23 mouse cellular contexts compared by ENCODE assay signal in the genomic region with DNA sequence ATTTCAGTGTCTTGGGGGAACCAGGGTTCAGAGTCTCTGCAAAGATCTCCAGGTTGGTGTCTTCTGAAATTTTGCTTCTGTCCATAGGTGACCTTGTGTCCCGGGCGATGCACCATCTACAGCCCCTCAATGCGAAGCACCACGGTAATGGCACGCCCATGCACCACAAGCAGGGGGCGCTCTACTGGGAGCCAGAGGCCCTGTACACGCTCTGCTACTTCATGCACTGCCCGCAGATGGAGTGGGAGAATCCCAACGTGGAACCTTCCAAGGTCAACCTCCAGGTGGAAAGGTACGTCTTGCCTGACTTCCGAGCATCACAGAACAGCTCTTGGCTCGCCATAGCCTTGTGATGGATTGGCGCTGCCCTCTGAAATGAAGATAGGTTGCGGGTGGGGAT.
DNase-seq lines count a peak whose midpoint lies in the region; ATAC-seq and TF ChIP-seq lines count a peak whose summit lies in the region.
"Had no signal": no experiment of that assay in that cellular context is flagged by ENCODE, and none has a peak within 500 bp of the region (broad histone marks: within the 10 kb centered on the region; RNA-seq: fewer than 3 reads in every experiment).

No protein-coding gene starts in this region.

- H3K4me3 ChIP-seq in megakaryocyte, embryonic 14.5 days (replicated peaks): peak overlapping the region; percentile 50
- H3K4me3 ChIP-seq in ES-Bruce4 (ENCODE audit: low read depth, low read length): no peak overlapping the region
- no peak overlapping the region for H3K4me3 ChIP-seq in neural tube, embryonic 15.5 days (replicated peaks)
- H3K4me3 ChIP-seq: heart, embryonic 12.5 days; heart, embryonic 15.5 days; hindbrain, embryonic 10.5 days; hindbrain, embryonic 13.5 days had no signal

- DNase-seq in thymus, postnatal 14 days: peak; percentile 5
- no peak for DNase-seq in thymus, postnatal 10 days (ENCODE audit: low spot score in 2 of 2)
- peak; percentile 63 for DNase-seq in R1 (ENCODE audit: low read depth, low spot score)
- DNase-seq in cerebellum, postnatal 36 days: no peak
- DNase-seq: adrenal gland, postnatal 10 days; adrenal gland, postnatal 36 days; cerebellum, adult 18-20 months; cerebellum, adult 9-10 months; gastrocnemius, postnatal 25 days; heart, adult 18-20 months; heart, postnatal 10 days; heart, postnatal 36 days had no signal

- H3K9me3 ChIP-seq in megakaryocyte, embryonic 14.5 days: peaks cover 28% of the 10 kb centered on the region
- no peaks in the 10 kb centered on the region for H3K9me3 ChIP-seq in ES-Bruce4 (replicated peaks; ENCODE audit: control insufficient read depth, insufficient read depth, low read length, poor library complexity, severe bottlenecking)
- H3K9me3 ChIP-seq in neural tube, embryonic 15.5 days (replicated peaks): no peaks in the 10 kb centered on the region
- H3K9me3 ChIP-seq: heart, embryonic 15.5 days; hindbrain, embryonic 10.5 days; hindbrain, embryonic 13.5 days had no signal

- no peak for TF ChIP-seq EP300 in ES-Bruce4 (IDR thresholded peaks at IDR 0.05; ENCODE audit: insufficient read depth, low read depth, low read length)

- no peak overlapping the region for H3K4me2 ChIP-seq in neural tube, embryonic 15.5 days
- H3K4me2 ChIP-seq: heart, embryonic 12.5 days; heart, embryonic 15.5 days; hindbrain, embryonic 13.5 days had no signal

- H3K27ac ChIP-seq in ES-Bruce4 (ENCODE audit: insufficient read depth, low read length): no peak overlapping the region
- H3K27ac ChIP-seq in neural tube, embryonic 15.5 days (replicated peaks): no peak overlapping the region
- H3K27ac ChIP-seq: heart, embryonic 15.5 days; hindbrain, embryonic 10.5 days; hindbrain, embryonic 13.5 days had no signal

- H3K9ac ChIP-seq in ES-Bruce4 (ENCODE audit: low read depth, poor library complexity, severe bottlenecking): no peak overlapping the region
- no peak overlapping the region for H3K9ac ChIP-seq in neural tube, embryonic 15.5 days (replicated peaks)
- H3K9ac ChIP-seq: heart, embryonic 12.5 days; heart, embryonic 15.5 days; hindbrain, embryonic 13.5 days had no signal

- no peaks in the 10 kb centered on the region for H3K4me1 ChIP-seq in megakaryocyte, embryonic 14.5 days
- H3K4me1 ChIP-seq in ES-Bruce4 (ENCODE audit: control insufficient read depth, insufficient read depth, low read length): no peaks in the 10 kb centered on the region
- H3K4me1 ChIP-seq in neural tube, embryonic 15.5 days: no peaks in the 10 kb centered on the region
- H3K4me1 ChIP-seq: heart, embryonic 12.5 days; heart, embryonic 15.5 days; hindbrain, embryonic 13.5 days had no signal

- no peak for ATAC-seq in megakaryocyte, adult 5-6 weeks (ENCODE audit: poor library complexity, severe bottlenecking)
- ATAC-seq in neural tube, embryonic 15.5 days (ENCODE audit: low FRiP score): no peak
- ATAC-seq: CD4-positive, CD25-positive, alpha-beta regulatory T cell, adult 4 months; forebrain, embryonic 14.5 days; hindbrain, embryonic 16.5 days had no signal

- H3K36me3 ChIP-seq in megakaryocyte, embryonic 14.5 days (replicated peaks; ENCODE audit: low read length): no peaks in the 10 kb centered on the region
- H3K36me3 ChIP-seq in ES-Bruce4 (ENCODE audit: control insufficient read depth, insufficient read depth, low read length, poor library complexity, severe bottlenecking): no peaks in the 10 kb centered on the region
- H3K36me3 ChIP-seq in neural tube, embryonic 15.5 days: no peaks in the 10 kb centered on the region
- H3K36me3 ChIP-seq: heart, embryonic 12.5 days; heart, embryonic 15.5 days; hindbrain, embryonic 10.5 days had no signal

- TF ChIP-seq CTCF in ES-Bruce4 (IDR thresholded peaks at IDR 0.05; ENCODE audit: low read depth, low read length): peak; percentile 41

- 89% methylated on average over 14 of the region's 14 CpGs for WGBS in neural tube, embryonic 15.5 days

- no peaks in the 10 kb centered on the region for H3K27me3 ChIP-seq in megakaryocyte, embryonic 14.5 days (replicated peaks)
- H3K27me3 ChIP-seq in ES-Bruce4 (ENCODE audit: control insufficient read depth, insufficient read depth, low read length, poor library complexity, severe bottlenecking): no peaks in the 10 kb centered on the region
- H3K27me3 ChIP-seq in neural tube, embryonic 15.5 days (replicated peaks): no peaks in the 10 kb centered on the region
- H3K27me3 ChIP-seq: heart, embryonic 12.5 days; heart, embryonic 15.5 days; hindbrain, embryonic 13.5 days had no signal

- TF ChIP-seq POLR2A in ES-Bruce4 (IDR thresholded peaks at IDR 0.05; ENCODE audit: insufficient read depth, low read length): no peak

Comparison
In these comparisons a context has a peak if more than half of its experiments do, and no peak if none do; other contexts are left out.
1. DNase-seq: peak in thymus, postnatal 14 days (single experiment) and R1 (single experiment); none in thymus, postnatal 10 days (0 of 2) and cerebellum, postnatal 36 days (0 of 2).